Mouse (Mus musculus) limb, embryonic 15.5 days (tissue): ENCODE results near the gene Efcab11. TPM values are rescaled to one million over a fixed set of nuclear protein-coding genes. Genes with fewer than 3 reads are reported as not detected.

ENCODE experiments used
- ATAC-seq: fragments of 200-750 bp; cut with Nextera tagmentation; 2 replicates; pipeline ENCODE4 v1.8.0; 2017; ENCODE audit warnings: low read depth, moderate TSS enrichment; ENCODE audit not compliant: insufficient number of reproducible peaks, low FRiP score, low TSS enrichment
- H3K27ac ChIP-seq: fragments of 300-500 bp; sonication (generic); 2 replicates; pipeline ENCODE4 v1.5.1; 2015; ENCODE audit warnings: moderate library complexity, mild to moderate bottlenecking, inconsistent platforms
- H3K27me3 ChIP-seq: fragments of 300-500 bp; sonication (generic); 2 replicates; pipeline ENCODE4 v1.6.1; 2015; ENCODE audit warnings: inconsistent platforms
- H3K36me3 ChIP-seq: fragments of 300-500 bp; sonication (generic); 2 replicates; pipeline ENCODE4 v1.6.1; 2015; ENCODE audit warnings: inconsistent platforms
- H3K4me1 ChIP-seq: fragments of 300-500 bp; sonication (generic); 2 replicates; pipeline ENCODE4 v1.6.1; 2015; ENCODE audit warnings: inconsistent platforms
- H3K4me2 ChIP-seq: fragments of 300-500 bp; sonication (generic); 2 replicates; pipeline ENCODE4 v1.6.1; 2015; ENCODE audit warnings: mild to moderate bottlenecking, inconsistent platforms
- H3K4me3 ChIP-seq: fragments of 300-500 bp; sonication (generic); 2 replicates; pipeline ENCODE4 v1.5.1; 2015; ENCODE audit warnings: mild to moderate bottlenecking, inconsistent platforms
- H3K9ac ChIP-seq: fragments of 300-500 bp; sonication (generic); 2 replicates; pipeline ENCODE4 v1.6.1; 2015; ENCODE audit warnings: inconsistent platforms
- H3K9me3 ChIP-seq: fragments of 300-500 bp; sonication (generic); 2 replicates; pipeline ENCODE4 v1.6.1; 2016; ENCODE audit warnings: inconsistent platforms
- WGBS: fragments of 180-500 bp; shearing (Covaris S2); methylation state at CpG from one replicate; pipeline ENCODE4 v1.1.7; 2015; 5-methylcytosine and 5-hydroxymethylcytosine counted together
- polyA plus RNA-seq: library from polyadenylated mRNA; unstranded; fragments of >200 nt; fragmentation: Nextera tagmentation; extraction: Ambion mirVana; gene quantifications from 2 replicates; pipeline ENCODE4 v1.2.1, GENCODE M21; 2015

The Efcab11 gene
- polyA plus RNA-seq, 1 experiment from 2014 or later = 9.2 TPM

DNA sequence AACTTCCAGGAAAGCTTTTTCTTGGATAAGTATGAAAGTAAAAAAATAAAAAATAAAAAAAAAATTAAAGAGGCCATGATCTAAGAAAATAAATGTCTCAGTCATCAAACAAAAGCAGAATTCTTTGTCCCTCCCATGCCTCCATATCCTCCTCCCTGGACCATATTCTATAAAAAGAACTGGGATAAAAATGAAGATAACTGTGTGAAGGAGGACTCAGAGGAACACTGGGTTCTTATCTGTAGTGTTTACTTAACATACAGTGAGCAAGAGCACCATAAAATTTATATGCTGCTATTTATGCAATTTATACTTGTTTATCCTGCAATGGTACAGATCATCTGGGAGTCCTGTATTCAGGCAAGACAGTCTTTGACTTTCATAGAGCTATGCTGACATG lies 19.6 kb downstream of the Efcab11 start:
- Histone ChIP-seq H3K36me3 (no peaks in the 10 kb centered on the region), H3K9ac (no peak overlapping the region), H3K4me3 (no peak overlapping the region), H3K27ac (no peak overlapping the region), H3K27me3 (no peaks in the 10 kb centered on the region), H3K4me1 (no peaks in the 10 kb centered on the region), H3K4me2 (no peak overlapping the region), H3K9me3 (no peaks in the 10 kb centered on the region)
- ATAC-seq = no peak

DNA sequence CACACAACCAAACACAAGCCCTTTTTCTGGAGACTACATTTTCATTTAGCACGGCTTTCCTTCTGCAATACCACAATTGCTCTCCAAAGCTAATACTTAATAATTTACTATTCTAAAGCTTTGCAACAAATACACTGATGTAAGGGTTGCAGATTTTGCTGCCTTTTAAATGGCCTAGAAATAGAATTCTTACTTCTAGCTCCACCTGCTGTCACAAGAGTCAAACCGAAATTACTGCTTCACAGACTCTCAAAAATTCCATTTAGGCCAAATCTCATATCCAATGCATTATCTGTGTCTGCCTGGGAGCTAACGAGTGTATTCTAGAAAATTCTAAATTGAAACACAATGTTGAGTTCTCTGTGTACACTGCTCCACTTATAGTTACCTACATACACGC lies 23.3 kb downstream of the Efcab11 start:
- Histone ChIP-seq H3K9me3 (no peaks in the 10 kb centered on the region), H3K27ac (no peak overlapping the region), H3K27me3 (no peaks in the 10 kb centered on the region), H3K36me3 (no peaks in the 10 kb centered on the region), H3K4me1 (no peaks in the 10 kb centered on the region), H3K4me2 (no peak overlapping the region), H3K9ac (no peak overlapping the region), H3K4me3 (no peak overlapping the region)
- no peak for ATAC-seq
- 69% methylated on average over 4 of the region's 4 CpGs for WGBS

DNA sequence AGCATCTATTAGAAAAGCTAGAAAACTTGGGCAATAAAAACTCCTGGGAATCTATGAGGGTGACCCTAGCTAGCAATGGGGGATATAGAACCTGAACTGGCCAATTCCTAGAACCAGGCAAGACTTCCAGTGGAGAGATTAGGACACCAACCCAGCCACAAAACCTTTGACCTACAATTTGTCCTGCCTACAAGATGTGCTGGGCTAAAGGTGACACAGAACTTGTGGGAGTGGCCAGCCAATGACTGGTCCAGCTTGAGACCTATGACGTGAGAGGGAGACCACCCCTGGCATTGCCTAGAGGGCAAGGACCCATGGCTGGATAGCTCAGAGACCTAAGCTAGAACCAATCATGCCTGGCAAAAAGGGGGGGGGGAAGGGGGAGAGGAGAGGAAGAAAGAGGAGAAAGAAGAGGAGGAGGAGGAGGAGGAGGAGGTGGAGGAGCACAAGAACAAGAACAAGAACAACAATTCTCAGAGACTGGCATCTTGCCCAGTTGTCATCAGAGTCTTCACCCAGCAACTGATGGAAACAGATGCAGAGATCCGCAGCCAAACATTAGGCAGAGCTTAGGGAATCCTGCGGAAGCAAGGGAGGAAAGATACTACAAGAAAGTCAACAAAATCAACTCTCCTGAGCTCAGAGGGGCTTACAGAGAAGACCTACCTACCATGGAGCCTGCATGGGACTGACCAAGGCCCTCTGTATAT lies 24.7 kb downstream of the Efcab11 start:
- H3K27ac ChIP-seq = no peak overlapping the region
- no peaks in the 10 kb centered on the region for H3K27me3 ChIP-seq
- no peak overlapping the region for H3K4me3 ChIP-seq
- no peak overlapping the region for H3K4me2 ChIP-seq
- ATAC-seq = no peak
- H3K9me3 ChIP-seq = no peaks in the 10 kb centered on the region
- H3K36me3 ChIP-seq = no peaks in the 10 kb centered on the region
- WGBS = 66% methylated on average over 3 of the region's 3 CpGs
- no peaks in the 10 kb centered on the region for H3K4me1 ChIP-seq
- H3K9ac ChIP-seq = no peak overlapping the region

DNA sequence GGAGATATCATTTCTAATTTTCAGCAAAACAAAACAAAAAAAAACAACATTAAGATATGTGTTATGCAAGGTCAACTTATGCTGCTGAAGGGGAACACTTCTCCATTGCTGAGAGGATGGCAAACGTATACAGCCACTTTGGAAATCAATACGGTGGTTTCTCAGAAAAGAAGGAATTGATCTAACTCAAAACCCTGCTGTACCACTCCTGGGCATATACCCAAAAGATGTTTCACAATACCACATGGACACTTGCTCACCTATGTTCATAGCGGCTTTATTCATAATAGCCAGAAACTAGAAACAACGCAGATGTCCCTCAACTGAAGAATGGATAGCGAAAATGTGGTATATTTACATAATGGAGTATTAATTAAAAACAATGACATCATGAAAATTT lies 25.6 kb downstream of the Efcab11 start:
- H3K36me3 ChIP-seq = no peaks in the 10 kb centered on the region
- ATAC-seq = no peak
- H3K9me3 ChIP-seq = no peaks in the 10 kb centered on the region
- no peak overlapping the region for H3K4me3 ChIP-seq
- no peak overlapping the region for H3K9ac ChIP-seq
- H3K4me2 ChIP-seq = no peak overlapping the region
- H3K27ac ChIP-seq = no peak overlapping the region
- no peaks in the 10 kb centered on the region for H3K4me1 ChIP-seq
- 86% methylated on average over 5 of the region's 5 CpGs for WGBS
- H3K27me3 ChIP-seq = no peaks in the 10 kb centered on the region

DNA sequence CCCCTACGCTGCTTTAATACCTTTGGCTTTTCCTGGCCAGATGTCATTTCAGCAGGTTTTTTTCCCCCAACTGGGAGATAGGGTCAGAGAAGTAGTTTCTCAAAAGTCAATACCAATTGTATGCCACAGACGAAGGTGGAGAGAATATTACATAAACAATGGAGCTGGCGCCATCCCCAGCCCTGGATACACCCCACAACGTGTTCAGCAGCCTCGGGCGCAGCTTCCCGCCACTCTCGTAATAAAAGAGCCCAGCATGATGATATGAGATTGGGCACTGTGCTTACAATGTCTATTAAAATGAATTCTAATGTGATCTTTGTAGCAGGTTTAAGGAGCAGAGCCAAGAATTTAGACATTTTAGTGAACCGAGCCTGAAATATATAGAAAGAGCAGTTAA lies 28.2 kb downstream of the Efcab11 start:
- Histone ChIP-seq H3K27ac (no peak overlapping the region), H3K9ac (no peak overlapping the region), H3K36me3 (no peaks in the 10 kb centered on the region), H3K9me3 (no peaks in the 10 kb centered on the region), H3K4me3 (no peak overlapping the region), H3K27me3 (no peaks in the 10 kb centered on the region), H3K4me2 (no peak overlapping the region), H3K4me1 (no peaks in the 10 kb centered on the region)
- 56% methylated on average over 9 of the region's 9 CpGs for whole genome bisulfite sequencing
- ATAC-seq = no peak

DNA sequence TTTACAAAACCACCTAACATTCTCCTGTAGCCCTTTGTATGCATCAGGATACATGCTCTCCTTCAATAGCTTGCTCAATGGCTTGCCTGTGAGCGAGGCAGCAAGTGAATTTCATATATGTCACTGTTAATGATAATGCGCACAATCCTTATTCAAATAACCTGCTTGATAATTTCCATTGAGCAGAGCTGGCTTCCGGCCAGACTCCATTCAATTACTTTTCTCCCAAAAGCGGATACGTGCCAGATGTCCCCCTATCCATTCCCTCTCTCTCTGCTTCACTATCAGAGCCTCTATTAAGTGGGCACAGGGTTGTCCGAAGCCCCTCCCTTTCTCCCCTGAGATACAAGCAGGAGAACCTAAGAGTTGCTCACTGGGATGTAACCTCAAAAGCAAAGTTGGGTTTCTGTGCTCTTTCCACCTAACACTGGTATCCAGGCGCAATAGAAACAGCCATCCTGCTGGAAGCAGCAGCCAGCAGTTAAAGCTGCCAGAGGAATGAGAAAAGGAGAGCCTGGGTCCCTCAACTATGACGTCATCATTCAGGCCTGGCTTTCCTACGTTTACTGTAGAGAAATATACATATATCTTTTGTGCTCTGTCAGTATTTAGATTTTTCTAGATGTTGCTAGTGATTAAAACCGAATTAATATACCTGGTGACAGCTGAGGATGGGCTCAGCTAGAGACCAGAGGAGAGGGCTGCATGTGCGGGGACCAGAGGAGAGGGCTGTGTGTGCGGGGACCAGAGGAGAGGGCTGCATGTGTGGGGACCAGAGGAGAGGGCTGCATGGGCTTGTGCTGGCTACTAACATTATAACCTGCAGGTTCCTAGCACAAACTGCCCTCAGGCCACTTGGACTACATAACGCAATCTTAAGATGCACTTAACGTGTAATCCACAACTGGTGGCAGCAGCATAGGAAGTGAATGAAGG lies 30.6 kb downstream of the Efcab11 start:
- ATAC-seq = no peak
- Histone ChIP-seq H3K27ac (no peak overlapping the region), H3K9ac (no peak overlapping the region), H3K27me3 (no peaks in the 10 kb centered on the region), H3K4me3 (no peak overlapping the region), H3K36me3 (no peaks in the 10 kb centered on the region), H3K4me2 (no peak overlapping the region), H3K4me1 (no peaks in the 10 kb centered on the region), H3K9me3 (no peaks in the 10 kb centered on the region)
- 75% methylated on average over 14 of the region's 14 CpGs for WGBS

DNA sequence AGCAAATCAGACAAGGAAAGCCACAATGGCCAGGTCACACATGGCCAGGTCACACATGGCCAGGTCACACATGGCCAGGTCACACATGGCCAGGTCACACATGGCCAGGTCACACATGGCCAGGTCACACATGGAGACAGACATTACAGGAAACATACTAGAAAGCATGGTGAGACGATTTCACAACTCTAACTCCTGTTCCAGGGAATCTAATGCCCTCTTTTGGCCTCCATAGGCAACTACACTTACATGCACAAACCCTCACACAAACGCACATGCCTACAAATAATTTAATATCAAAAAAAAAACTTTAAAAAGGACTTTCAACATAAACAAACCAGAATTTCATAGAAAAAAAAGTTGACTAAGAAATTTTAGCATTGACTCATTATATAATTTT lies 34.2 kb downstream of the Efcab11 start:
- Histone ChIP-seq H3K27ac (no peak overlapping the region), H3K4me2 (no peak overlapping the region), H3K4me1 (no peaks in the 10 kb centered on the region), H3K4me3 (no peak overlapping the region), H3K27me3 (no peaks in the 10 kb centered on the region), H3K9me3 (no peaks in the 10 kb centered on the region), H3K36me3 (no peaks in the 10 kb centered on the region), H3K9ac (no peak overlapping the region)
- 87% methylated on average over 2 of the region's 2 CpGs for WGBS
- ATAC-seq = no peak

DNA sequence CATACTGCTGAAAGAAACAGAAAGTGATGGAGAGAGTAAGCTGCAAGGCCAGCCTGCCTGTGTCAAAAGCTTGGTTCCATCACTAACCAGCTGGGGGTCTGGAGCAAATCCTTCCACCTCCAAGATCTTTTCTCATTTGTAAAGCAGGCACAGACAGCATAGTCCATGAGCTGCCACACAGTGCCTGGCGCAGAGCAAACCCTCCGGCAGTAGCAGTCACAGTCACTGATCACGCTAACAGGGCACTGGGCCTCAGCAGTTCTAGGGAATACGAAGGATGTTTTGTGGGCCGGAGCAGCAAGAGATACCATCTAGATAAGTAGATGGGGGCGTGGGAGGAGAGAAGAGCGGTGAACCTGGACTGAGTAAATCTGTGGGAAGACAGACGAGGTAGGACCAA lies 39.3 kb downstream of the Efcab11 start:
- Histone ChIP-seq H3K4me2 (no peak overlapping the region), H3K4me3 (no peak overlapping the region), H3K36me3 (no peaks in the 10 kb centered on the region), H3K9ac (no peak overlapping the region), H3K27ac (no peak overlapping the region), H3K27me3 (no peaks in the 10 kb centered on the region), H3K9me3 (no peaks in the 10 kb centered on the region), H3K4me1 (no peaks in the 10 kb centered on the region)
- WGBS = 93% methylated on average over 8 of the region's 8 CpGs
- no peak for ATAC-seq

DNA sequence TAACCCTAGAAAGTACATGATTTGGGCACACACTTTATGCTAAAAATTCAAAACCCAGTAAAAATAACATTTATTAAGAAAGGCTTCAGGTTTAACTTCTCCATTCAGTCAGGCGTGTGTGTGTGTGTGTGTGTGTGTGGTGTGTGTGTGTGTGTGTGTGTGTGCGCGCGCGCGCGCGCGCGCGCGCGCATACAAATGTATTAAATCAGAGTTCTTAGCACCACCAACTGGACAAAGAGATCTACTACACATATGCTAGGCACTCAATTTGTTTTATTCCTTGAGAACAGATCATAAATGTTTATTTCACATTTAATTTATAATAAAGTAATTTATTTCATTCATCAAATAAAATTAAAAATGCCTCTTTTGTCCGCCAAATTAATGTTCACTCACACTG lies 45.5 kb downstream of the Efcab11 start:
- Histone ChIP-seq H3K36me3 (no peaks in the 10 kb centered on the region), H3K4me2 (no peak overlapping the region), H3K4me1 (0 out of 2 replicates have a peak, but pooled peaks cover 2% of the 10 kb centered on the region), H3K27ac (no peak overlapping the region), H3K9me3 (no peaks in the 10 kb centered on the region), H3K4me3 (no peak overlapping the region), H3K27me3 (no peaks in the 10 kb centered on the region), H3K9ac (no peak overlapping the region)
- 87% methylated on average over 14 of the region's 14 CpGs for WGBS
- no peak for ATAC-seq

DNA sequence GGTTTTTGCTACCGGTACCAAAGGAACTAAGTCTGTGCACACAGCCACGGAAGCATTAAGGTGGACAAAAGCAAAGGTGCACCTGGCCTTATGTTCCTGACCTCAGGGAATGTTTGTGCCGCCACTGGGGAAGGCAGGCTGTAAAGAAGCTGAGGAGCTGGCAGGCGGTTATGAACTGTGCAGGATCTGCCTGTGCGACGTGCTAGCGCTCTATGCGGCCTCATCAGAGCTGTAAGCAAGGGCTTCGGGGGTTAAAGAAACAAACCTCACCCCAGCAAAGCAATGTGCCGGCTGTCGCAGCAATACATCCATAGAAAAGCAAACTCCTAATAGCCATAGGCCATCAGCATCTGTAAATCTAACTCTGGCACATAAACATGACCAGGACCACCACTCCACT lies 46.1 kb downstream of the Efcab11 start:
- WGBS = 62% methylated on average over 11 of the region's 11 CpGs
- Histone ChIP-seq H3K9ac (no peak overlapping the region), H3K9me3 (no peaks in the 10 kb centered on the region), H3K27me3 (no peaks in the 10 kb centered on the region), H3K36me3 (no peaks in the 10 kb centered on the region), H3K4me3 (no peak overlapping the region), H3K27ac (no peak overlapping the region), H3K4me1 (0 out of 2 replicates have a peak, but pooled peaks cover 2% of the 10 kb centered on the region), H3K4me2 (no peak overlapping the region)
- ATAC-seq = no peak

DNA sequence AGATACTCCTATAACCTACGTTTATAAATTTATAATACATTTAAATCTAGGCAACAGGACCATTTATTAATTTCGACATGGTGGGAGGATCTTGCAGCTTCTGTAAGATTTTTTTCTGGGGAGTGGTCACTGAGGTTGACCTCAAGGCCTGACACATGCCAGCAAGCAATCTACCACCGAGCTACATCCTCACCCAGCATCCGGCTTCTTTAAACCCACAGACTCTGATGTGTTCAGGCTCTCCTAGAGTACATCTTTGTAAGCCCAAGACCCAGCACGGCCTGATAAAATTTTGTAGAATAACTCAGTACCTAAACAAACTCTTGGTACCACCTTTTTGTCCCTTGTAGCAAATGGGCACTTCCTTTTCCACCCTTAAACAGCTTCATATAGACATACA lies 46.7 kb downstream of the Efcab11 start:
- 0 out of 2 replicates have a peak, but pooled peaks cover 2% of the 10 kb centered on the region for H3K4me1 ChIP-seq
- ATAC-seq = no peak

DNA sequence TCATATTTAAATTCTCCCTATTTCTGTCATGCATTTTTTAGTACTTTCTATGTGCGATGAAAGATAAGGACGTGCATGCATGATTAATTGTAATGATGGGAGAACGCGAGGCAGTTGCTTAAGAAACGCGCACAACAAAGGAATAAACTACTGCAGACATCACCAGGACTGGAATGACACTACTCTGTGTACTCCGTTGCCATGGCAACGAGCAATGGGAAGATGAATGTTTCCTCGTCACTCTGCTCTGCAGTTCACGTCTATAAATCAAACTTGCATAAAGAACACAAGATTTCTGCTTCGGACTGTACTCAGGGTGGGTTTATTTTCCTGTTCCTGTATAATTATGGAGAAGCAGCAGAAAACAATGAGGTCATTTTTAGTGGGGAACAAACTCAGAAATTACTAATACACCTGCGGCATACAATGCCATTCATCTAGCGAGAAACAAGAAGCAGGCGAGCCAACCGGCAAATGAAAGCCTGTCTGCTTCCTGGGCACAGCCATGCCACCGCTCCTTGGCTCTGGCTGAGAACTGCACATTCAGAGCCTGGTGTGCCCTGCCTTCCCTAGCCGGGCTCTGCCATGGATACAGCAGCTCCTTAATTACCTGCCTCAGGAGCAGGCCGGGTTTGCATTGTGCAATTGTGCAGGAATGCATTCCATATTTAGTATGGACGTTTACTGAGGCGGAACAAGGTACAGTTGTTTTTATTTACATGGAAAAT lies 47.7 kb downstream of the Efcab11 start:
- 62% methylated on average over 20 of the region's 20 CpGs for WGBS
- 0 out of 2 replicates have a peak overlapping the region, but pooled peaks have one; percentile 7 for H3K27ac ChIP-seq
- no peak overlapping the region for H3K4me3 ChIP-seq
- no peaks in the 10 kb centered on the region for H3K27me3 ChIP-seq
- ATAC-seq = no peak
- no peaks in the 10 kb centered on the region for H3K9me3 ChIP-seq
- 0 out of 2 replicates have a peak, but pooled peaks cover 2% of the 10 kb centered on the region for H3K4me1 ChIP-seq
- no peaks in the 10 kb centered on the region for H3K36me3 ChIP-seq
- no peak overlapping the region for H3K9ac ChIP-seq
- no peak overlapping the region for H3K4me2 ChIP-seq

More for the DNA sequence above, 46.7 kb downstream of the Efcab11 start:
- Histone ChIP-seq H3K4me3 (no peak overlapping the region), H3K4me2 (no peak overlapping the region), H3K9ac (no peak overlapping the region), H3K36me3 (no peaks in the 10 kb centered on the region), H3K27me3 (no peaks in the 10 kb centered on the region), H3K9me3 (no peaks in the 10 kb centered on the region), H3K27ac (no peak overlapping the region)
- WGBS = 85% methylated on average over 5 of the region's 5 CpGs
